Mouse (Mus musculus) G1E (cell line): ENCODE data around the gene Rrp9.

ENCODE experiments used
- CTCF ChIP-seq: IDR thresholded peaks from 2 replicates; pipeline ENCODE4 v1.5.1; 2012; ENCODE audit warnings: low read depth, low read length, inconsistent platforms, mixed read lengths
- GATA1 ChIP-seq: IDR thresholded peaks from 2 replicates; pipeline ENCODE4 v1.6.1; 2012; ENCODE audit warnings: borderline replicate concordance, low read length, inconsistent platforms, mixed read lengths
- POLR2AphosphoS5 ChIP-seq: IDR thresholded peaks from 2 replicates; pipeline ENCODE4 v1.6.1; 2012; ENCODE audit warnings: low read depth, low read length, inconsistent platforms; ENCODE audit not compliant: insufficient replicate concordance
- TAL1 ChIP-seq: conservative IDR thresholded peaks from 2 replicates; pipeline ENCODE4 v1.6.1; 2012; ENCODE audit warnings: low read depth, low read length, inconsistent platforms, mixed read lengths

GRCm38 (mm10) chr9:106519433-106519832, 43.7 kb downstream of the Rrp9 start:
- TF ChIP-seq TAL1 (no peak), CTCF (no peak), GATA1 (no peak), POLR2AphosphoS5 (no peak)
